Mouse (Mus musculus): ENCODE results near the gene Lrr1. TPM values are rescaled to one million over a fixed set of nuclear protein-coding genes. Genes with fewer than 3 reads are reported as not detected.

Gene Lrr1
- total and polyA plus RNA-seq, 3 experiments, result 14.1 to 23.1 TPM; not detected in 1

GRCm38 (mm10) chr12:69127626-69128025 is 41.0 kb upstream of the Lrr1 start:
- H3K9ac ChIP-seq (ENCODE audit: control insufficient read depth, low read depth, low read length, poor library complexity, severe bottlenecking), result no peak overlapping the region
- no peak for TF ChIP-seq HCFC1 (IDR thresholded peaks at IDR 0.05; ENCODE audit: low read depth, low read length)
- no peak for TF ChIP-seq ETS1 (IDR thresholded peaks at IDR 0.05; ENCODE audit: low read depth, low read length)
- no peak for TF ChIP-seq MAX (IDR thresholded peaks at IDR 0.05; ENCODE audit: low read length)
- TF ChIP-seq SMC3 (IDR thresholded peaks at IDR 0.05; ENCODE audit: low read depth, low read length), result no peak
- TF ChIP-seq GABPA (IDR thresholded peaks at IDR 0.05; ENCODE audit: low read depth, low read length), result no peak
- H3K79me2 ChIP-seq (ENCODE audit: control insufficient read depth, insufficient read depth, low read length, poor library complexity), result no peaks in the 10 kb centered on the region
- H3K27me3 ChIP-seq (ENCODE audit: control insufficient read depth in 1 of 2, insufficient read depth in 2 of 2, low read length in 2 of 2), result no peaks in the 10 kb centered on the region
- no peaks in the 10 kb centered on the region for H3K9me3 ChIP-seq (replicated peaks; ENCODE audit: insufficient read depth, low read length)
- no peak overlapping the region for H3K27ac ChIP-seq (ENCODE audit: control insufficient read depth, low read depth, low read length)
- peaks cover 12 to 21% of the 10 kb centered on the region in 2 experiments for H3K4me1 ChIP-seq (ENCODE audit: control insufficient read depth in 1 of 2, insufficient read depth in 2 of 2, low read length in 2 of 2)
- peaks cover 0 to 23% of the 10 kb centered on the region in 2 experiments; a peak in 2 of 4 replicates for H3K36me3 ChIP-seq (ENCODE audit: control insufficient read depth in 1 of 2, insufficient read depth in 2 of 2, low read length in 2 of 2)
- DNase-seq (ENCODE audit: low read depth, low spot score), result no peak
- no peak overlapping the region for H3K4me3 ChIP-seq (ENCODE audit: control insufficient read depth in 1 of 2, insufficient read depth in 1 of 2, low read depth in 2 of 2, low read length in 2 of 2)

DNA sequence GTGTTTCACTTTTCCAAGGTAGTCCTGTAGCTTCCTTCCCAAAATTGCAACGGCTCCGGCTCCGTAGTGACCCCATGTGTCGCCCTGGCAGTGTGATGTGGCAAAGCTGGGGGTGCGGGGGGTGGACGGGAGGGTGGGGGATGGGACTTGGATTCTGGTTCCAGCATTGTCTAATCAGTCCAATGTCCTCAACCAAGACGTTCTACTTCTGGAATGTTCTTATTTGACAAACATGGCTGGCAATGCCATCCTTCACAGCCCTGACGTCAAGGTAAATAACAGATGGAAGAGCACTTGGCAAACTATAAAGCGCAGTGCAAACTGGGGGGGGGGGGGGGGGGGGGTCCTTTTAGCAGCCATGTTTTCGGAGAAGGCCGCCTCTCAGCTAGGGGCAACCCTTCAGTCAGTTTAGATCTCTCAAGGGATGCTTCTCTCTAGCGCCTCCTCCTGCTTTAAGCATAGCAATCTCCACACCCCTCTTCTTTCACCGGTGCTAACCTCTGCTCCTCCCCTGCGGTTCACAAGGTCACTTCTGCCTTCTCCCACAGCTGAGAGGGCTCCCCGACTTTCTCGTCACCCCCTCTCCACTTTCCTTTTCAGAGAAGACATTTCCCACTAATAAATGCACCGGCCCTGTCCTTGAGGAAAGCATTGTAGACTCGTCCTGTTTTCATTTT is 38.8 kb upstream of the Lrr1 start:
- peak overlapping the region; percentile 47 to 87 for H3K4me3 ChIP-seq (ENCODE audit: control insufficient read depth in 1 of 2, insufficient read depth in 1 of 2, low read depth in 2 of 2, low read length in 2 of 2)
- no peaks in the 10 kb centered on the region for H3K79me2 ChIP-seq (ENCODE audit: control insufficient read depth, insufficient read depth, low read length, poor library complexity)
- peak; percentile 65 for DNase-seq (ENCODE audit: low read depth, low spot score)
- peak overlapping the region; percentile 55 for H3K9ac ChIP-seq (ENCODE audit: control insufficient read depth, low read depth, low read length, poor library complexity, severe bottlenecking)
- H3K9me3 ChIP-seq (replicated peaks; ENCODE audit: insufficient read depth, low read length), result no peaks in the 10 kb centered on the region
- TF ChIP-seq POLR2AphosphoS5 (IDR thresholded peaks at IDR 0.05; ENCODE audit: borderline replicate concordance, low read depth, low read length) (no peak), SIN3A (IDR thresholded peaks at IDR 0.05; ENCODE audit: low read length) (peak; percentile 34; the same call in 1 of the 2 replicates), GABPA (IDR thresholded peaks at IDR 0.05; ENCODE audit: low read depth, low read length) (no peak), HCFC1 (IDR thresholded peaks at IDR 0.05; ENCODE audit: low read depth, low read length) (no peak), ELF1 (IDR thresholded peaks at IDR 0.05; ENCODE audit: low read depth, low read length) (no peak), CTCF (IDR thresholded peaks at IDR 0.05 in 2 of 3, conservative IDR thresholded peaks at IDR 0.05 in 1 of 3; ENCODE audit: control insufficient read depth in 1 of 3, insufficient read depth in 1 of 3, low read depth in 2 of 3, low read length in 3 of 3, poor library complexity in 1 of 3, severe bottlenecking in 1 of 3) (peak in 1 of 3 experiments; percentile 38; a peak in 2 of 6 replicates), TCF12 (IDR thresholded peaks at IDR 0.05; ENCODE audit: low read depth, low read length) (no peak), USF2 (IDR thresholded peaks at IDR 0.05; ENCODE audit: borderline replicate concordance in 1 of 2, insufficient read depth in 1 of 2, low read depth in 1 of 2, low read length in 2 of 2) (no peak), ZKSCAN1 (IDR thresholded peaks at IDR 0.05; ENCODE audit: low read depth, low read length) (no peak), MYB (IDR thresholded peaks at IDR 0.05; ENCODE audit: low read depth, low read length) (no peak)
- no peaks in the 10 kb centered on the region for H3K27me3 ChIP-seq (ENCODE audit: control insufficient read depth in 1 of 2, insufficient read depth in 2 of 2, low read length in 2 of 2)
- peaks cover 9 to 24% of the 10 kb centered on the region in 2 experiments for H3K4me1 ChIP-seq (ENCODE audit: control insufficient read depth in 1 of 2, insufficient read depth in 2 of 2, low read length in 2 of 2)
- H3K27ac ChIP-seq (ENCODE audit: control insufficient read depth, low read depth, low read length), result 0 out of 2 replicates have a peak overlapping the region, but pooled peaks have one; percentile 5
- H3K36me3 ChIP-seq (ENCODE audit: control insufficient read depth in 1 of 2, insufficient read depth in 2 of 2, low read length in 2 of 2), result peaks cover 0 to 22% of the 10 kb centered on the region in 2 experiments; a peak in 2 of 4 replicates
